Mouse (Mus musculus): ENCODE results near the gene Syne1.

GRCm38 (mm10) chr10:5593464-5593863 is 42.2 kb upstream of the Syne1 start, which contains the start of gene Myct1:
- TF ChIP-seq CTCF (IDR thresholded peaks at IDR 0.05; ENCODE audit: borderline replicate concordance, insufficient read depth, low read length) (no peak), POLR2A (IDR thresholded peaks at IDR 0.05; ENCODE audit: low read depth, low read length) (no peak)
